Mouse (Mus musculus) liver, postnatal 0 days (tissue): ENCODE data around the gene Zfp143.

Source experiments
- CTCF ChIP-seq: sonication (generic); IDR thresholded peaks from 2 replicates; pipeline ENCODE4 v1.5.1; 2016; ENCODE audit warnings: antibody characterized with exemption, low read depth
- EP300 ChIP-seq: IDR thresholded peaks from 2 replicates; pipeline ENCODE4 v1.6.1; 2016; ENCODE audit warnings: antibody characterized with exemption, low read depth, mild to moderate bottlenecking

DNA sequence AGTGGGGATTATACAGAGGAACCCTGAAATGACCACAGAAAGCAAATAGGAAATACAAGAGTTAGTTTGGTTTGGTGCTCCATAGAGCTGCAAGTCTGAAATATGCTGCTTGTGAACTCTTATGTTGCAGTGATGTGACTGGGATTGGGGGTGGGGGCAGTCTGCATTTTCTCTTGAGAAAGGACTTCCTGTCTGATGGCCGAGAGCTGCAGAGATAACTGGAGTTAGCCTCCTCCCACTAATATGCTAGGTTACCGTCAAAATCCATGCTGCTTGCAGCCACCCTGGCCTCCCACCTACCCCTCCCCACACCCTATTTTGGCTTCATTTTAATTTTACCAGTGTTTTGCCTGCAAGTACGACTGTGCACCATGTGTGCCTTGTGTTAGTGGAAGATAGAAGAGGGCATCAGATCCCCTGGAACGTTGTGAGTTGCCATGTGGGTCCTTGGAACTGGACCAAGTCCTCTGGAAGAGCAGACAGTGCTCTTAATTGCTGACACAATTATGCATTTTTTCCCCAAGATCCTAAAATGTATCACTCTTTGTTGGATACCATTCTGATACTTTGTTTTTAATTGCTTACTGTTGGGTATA is 49.1 kb downstream of the Zfp143 start:
- TF ChIP-seq CTCF (no peak), EP300 (no peak)
